Mouse (Mus musculus) kidney, embryonic 14.5 days (tissue): ENCODE measurements around the gene Myof. TPM values are rescaled to one million over a fixed set of nuclear protein-coding genes. Genes with fewer than 3 reads are reported as not detected.

Experiments used
- polyA plus RNA-seq: library from polyadenylated mRNA; unstranded; fragments of >200 nt; fragmentation: Nextera tagmentation; extraction: Ambion mirVana; gene quantifications from 2 replicates; pipeline ENCODE4 v1.2.1, GENCODE M21; 2014

Gene Myof
- polyA plus RNA-seq, 1 experiment from 2014 or later, result 17.1 TPM

Other genes starting within 250 kb of the Myof start
- 28.1 and 33.0 TPM in 2 replicates for gene Cep55, start 11.4 kb upstream of the Myof start, polyA plus RNA-seq
- gene Ffar4, start 53.5 kb upstream of the Myof start, polyA plus RNA-seq, result 1.0 and 1.1 TPM in 2 replicates
- gene Rbp4, start 81.7 kb upstream of the Myof start, polyA plus RNA-seq, result 1.5 and 2.0 TPM in 2 replicates
- gene Pde6c, start 89.2 kb upstream of the Myof start, polyA plus RNA-seq, result not detected in 2 replicates
- 36.2 and 42.7 TPM in 2 replicates for gene Fra10ac1, start 180.6 kb upstream of the Myof start, polyA plus RNA-seq
- gene Lgi1, start 221.0 kb upstream of the Myof start, polyA plus RNA-seq, result 0.86 and 1.6 TPM in 2 replicates